Mouse (Mus musculus) kidney, adult 2 months (tissue): ENCODE measurements at regions not wholly inside any gene's neighbourhood (a gene's known extent, or its start where the extent isn't known, plus 50 kb on each side); places are given as distances from the start of the nearest gene placed in this dataset.

Experiments used
- DNase-seq: peaks from one replicate; pipeline ENCODE4 v3.0.0; 2021
- H3K27ac ChIP-seq: fragments of 200-500 bp; 2 replicates; pipeline ENCODE4 v1.5.1; 2012; ENCODE audit warnings: low read depth, low read length, control low read depth, inconsistent platforms; ENCODE audit not compliant: insufficient read depth
- H3K27me3 ChIP-seq: fragments of 200-500 bp; replicated peaks from 2 replicates; pipeline ENCODE4 v1.6.1; 2012; ENCODE audit warnings: mild to moderate bottlenecking, moderate library complexity, low read length, inconsistent platforms; ENCODE audit not compliant: control insufficient read depth, insufficient read depth
- H3K36me3 ChIP-seq: fragments of 200-500 bp; 2 replicates; pipeline ENCODE4 v1.6.1; 2012; ENCODE audit warnings: mild to moderate bottlenecking, moderate library complexity, low read length, inconsistent platforms; ENCODE audit not compliant: control insufficient read depth, insufficient read depth
- H3K4me1 ChIP-seq: fragments of 200-500 bp; 2 replicates; pipeline ENCODE4 v1.6.1; 2011; ENCODE audit warnings: low read length; ENCODE audit not compliant: control insufficient read depth, insufficient read depth
- H3K4me3 ChIP-seq: fragments of 200-500 bp; 2 replicates; pipeline ENCODE4 v1.5.1; 2011; ENCODE audit warnings: mild to moderate bottlenecking, low read depth, low read length, control low read depth; ENCODE audit not compliant: insufficient read depth
- CTCF ChIP-seq: fragments of 200-500 bp; conservative IDR thresholded peaks from 2 replicates; pipeline ENCODE4 v1.5.1; 2011; ENCODE audit warnings: low read depth, mild to moderate bottlenecking, control low read depth, low read length, moderate library complexity, mixed read lengths; ENCODE audit not compliant: insufficient read depth, insufficient read length
- POLR2A ChIP-seq: fragments of 200-500 bp; IDR thresholded peaks from one replicate; pipeline ENCODE4 v1.6.1; 2011; ENCODE audit warnings: low read depth, low read length, control low read depth
- WGBS: fragments of 180-500 bp; shearing (Covaris S2); methylation state at CpG from one replicate; pipeline ENCODE4 v1.1.7; 2018; 5-methylcytosine and 5-hydroxymethylcytosine counted together

DNA sequence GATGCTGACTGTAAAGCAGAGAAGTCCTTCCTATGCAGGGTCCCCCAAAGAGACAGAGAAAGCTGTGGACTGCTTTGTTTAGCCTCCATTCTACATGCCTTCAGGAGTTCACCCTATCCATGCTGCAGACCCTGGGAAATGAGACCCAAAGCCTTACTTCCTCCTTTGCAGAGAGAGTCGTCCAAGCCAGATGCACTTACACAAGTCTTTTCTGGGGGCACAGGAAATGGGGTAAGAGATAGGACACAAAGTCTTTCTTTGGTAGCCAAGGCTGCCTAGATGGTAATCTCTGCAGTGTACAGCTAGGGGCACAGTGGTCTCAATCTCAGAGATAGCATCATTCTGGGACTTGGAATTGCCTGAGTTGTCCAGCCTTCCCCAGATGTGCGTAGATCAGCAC, 448.1 kb upstream of the Smim15 start:
- H3K36me3 ChIP-seq: no peaks in the 10 kb centered on the region
- DNase-seq: no peak

GRCm38 (mm10) chr13:107588399-107589002, 455.7 kb upstream of the Smim15 start:
- no peaks in the 10 kb centered on the region for H3K36me3 ChIP-seq
- no peak for TF ChIP-seq CTCF
- no peak for TF ChIP-seq POLR2A
- H3K4me1 ChIP-seq: no peaks in the 10 kb centered on the region
- WGBS: 53% methylated on average over 9 of the region's 9 CpGs
- DNase-seq: no peak
- no peaks in the 10 kb centered on the region for H3K27me3 ChIP-seq
- no peak overlapping the region for H3K27ac ChIP-seq
- H3K4me3 ChIP-seq: no peak overlapping the region

More for the DNA sequence above, 448.1 kb upstream of the Smim15 start:
- WGBS: 79% methylated on average over 2 of the region's 2 CpGs
- H3K27ac ChIP-seq: no peak overlapping the region
- no peak overlapping the region for H3K4me3 ChIP-seq
- TF ChIP-seq CTCF (no peak), POLR2A (no peak)
- H3K27me3 ChIP-seq: no peaks in the 10 kb centered on the region
- H3K4me1 ChIP-seq: no peaks in the 10 kb centered on the region

- WGBS: 61% methylated on average over 8 of the region's 8 CpGs
- H3K27ac ChIP-seq: no peak overlapping the region
- TF ChIP-seq CTCF: no peak
- no peak for TF ChIP-seq POLR2A
- H3K36me3 ChIP-seq: no peaks in the 10 kb centered on the region
- DNase-seq: no peak
- H3K4me1 ChIP-seq: no peaks in the 10 kb centered on the region
- no peak overlapping the region for H3K4me3 ChIP-seq
- H3K27me3 ChIP-seq: no peaks in the 10 kb centered on the region
Observed at GRCm38 (mm10) chr13:107587678-107588077, 456.6 kb upstream of the Smim15 start.

DNA sequence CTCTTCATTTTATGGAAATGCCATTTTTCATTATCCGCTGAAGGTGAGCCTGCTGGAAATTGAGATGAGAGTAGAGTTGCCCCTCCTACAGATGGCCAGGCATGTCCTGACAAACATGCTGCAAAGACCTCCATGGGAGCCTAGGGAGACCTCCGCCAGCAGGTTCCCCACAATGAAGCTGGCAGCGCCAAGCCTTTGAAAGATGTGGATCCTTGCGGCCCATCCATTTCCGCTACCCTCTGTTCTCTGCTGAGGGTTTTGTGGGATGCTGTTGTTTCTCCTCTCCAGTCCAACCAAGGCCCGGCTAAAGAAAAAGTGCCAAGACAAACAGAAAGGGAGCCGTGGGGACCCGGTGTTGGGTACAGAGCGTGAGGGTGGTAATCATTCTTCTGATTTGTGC, 458.3 kb upstream of the Smim15 start:
- H3K36me3 ChIP-seq: no peaks in the 10 kb centered on the region
- no peaks in the 10 kb centered on the region for H3K4me1 ChIP-seq
- no peak for TF ChIP-seq CTCF
- TF ChIP-seq POLR2A: no peak
- whole genome bisulfite sequencing: 86% methylated on average over 9 of the region's 9 CpGs
- H3K27me3 ChIP-seq: no peaks in the 10 kb centered on the region
- no peak overlapping the region for H3K27ac ChIP-seq
- DNase-seq: no peak
- no peak overlapping the region for H3K4me3 ChIP-seq

GRCm38 (mm10) chr13:107585353-107585752, 458.9 kb upstream of the Smim15 start:
- TF ChIP-seq POLR2A (no peak), CTCF (no peak)
- Histone ChIP-seq H3K27ac (no peak overlapping the region), H3K4me3 (no peak overlapping the region), H3K27me3 (no peaks in the 10 kb centered on the region), H3K36me3 (no peaks in the 10 kb centered on the region), H3K4me1 (no peaks in the 10 kb centered on the region)
- 62% methylated on average over 4 of the region's 4 CpGs for WGBS
- no peak for DNase-seq

DNA sequence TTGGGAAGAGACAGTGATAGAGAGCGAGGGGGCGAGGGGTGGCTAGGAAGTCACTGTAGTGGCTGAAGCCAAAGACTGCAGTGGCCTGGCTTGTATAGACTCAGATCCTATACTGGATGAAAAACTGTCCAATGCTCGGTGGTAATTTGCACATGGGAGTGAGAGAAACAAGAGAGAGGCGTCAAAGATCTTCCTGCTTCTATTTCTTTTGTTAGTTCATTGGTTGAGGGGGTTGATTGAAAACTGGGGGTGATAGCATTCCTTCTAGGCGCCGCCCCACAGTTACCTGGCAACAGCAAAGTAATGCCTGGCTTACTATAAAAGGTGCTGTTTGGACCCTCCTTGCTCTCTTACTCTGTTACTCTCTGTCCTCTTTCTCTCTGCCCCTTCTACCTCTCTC, 465.3 kb upstream of the Smim15 start:
- Histone ChIP-seq H3K36me3 (no peaks in the 10 kb centered on the region), H3K27ac (no peak overlapping the region), H3K4me1 (no peaks in the 10 kb centered on the region), H3K27me3 (no peaks in the 10 kb centered on the region), H3K4me3 (no peak overlapping the region)
- TF ChIP-seq POLR2A: no peak
- TF ChIP-seq CTCF: no peak
- 93% methylated on average over 6 of the region's 6 CpGs for WGBS
- no peak for DNase-seq

- 89% methylated on average over 8 of the region's 8 CpGs for WGBS
- TF ChIP-seq POLR2A (no peak), CTCF (no peak)
- no peak for DNase-seq
- no peaks in the 10 kb centered on the region for H3K4me1 ChIP-seq
- H3K36me3 ChIP-seq: no peaks in the 10 kb centered on the region
- H3K27ac ChIP-seq: no peak overlapping the region
- H3K27me3 ChIP-seq: no peaks in the 10 kb centered on the region
- H3K4me3 ChIP-seq: no peak overlapping the region
Observed at GRCm38 (mm10) chr13:107577809-107578208, 466.4 kb upstream of the Smim15 start.
